Mouse (Mus musculus) brain, embryonic 14.5 days (tissue): ENCODE results near the gene Myh11. TPM values are rescaled to one million over a fixed set of nuclear protein-coding genes. Genes with fewer than 3 reads are reported as not detected.

Experiments
- DNase-seq: peaks from one replicate; pipeline ENCODE4 v3.0.0-alpha.2; 2011; ENCODE audit warnings: low read depth
- CTCF ChIP-seq: fragments of 200-500 bp; IDR thresholded peaks from 2 replicates; pipeline ENCODE4 v1.5.1; 2012; ENCODE audit warnings: inconsistent platforms, mild to moderate bottlenecking, moderate library complexity, borderline replicate concordance; ENCODE audit not compliant: insufficient read depth, insufficient read length; ENCODE audit errors: extremely low read depth
- POLR2A ChIP-seq: fragments of 200-500 bp; IDR thresholded peaks from 2 replicates; pipeline ENCODE4 v1.6.1; 2012; ENCODE audit warnings: mild to moderate bottlenecking, inconsistent platforms, borderline replicate concordance; ENCODE audit not compliant: poor library complexity, insufficient read depth, insufficient read length, severe bottlenecking; ENCODE audit errors: extremely low read depth
- polyA plus RNA-seq: library from polyadenylated mRNA; depleted of rRNA; stranded (reverse); fragments of >200 nt; gene quantifications from 2 replicates; pipeline ENCODE4 v1.2.3, GENCODE M21; 2012; rRNA removed

Gene Myh11
- 0.25 and 0.74 TPM in 2 replicates for polyA plus RNA-seq

DNA sequence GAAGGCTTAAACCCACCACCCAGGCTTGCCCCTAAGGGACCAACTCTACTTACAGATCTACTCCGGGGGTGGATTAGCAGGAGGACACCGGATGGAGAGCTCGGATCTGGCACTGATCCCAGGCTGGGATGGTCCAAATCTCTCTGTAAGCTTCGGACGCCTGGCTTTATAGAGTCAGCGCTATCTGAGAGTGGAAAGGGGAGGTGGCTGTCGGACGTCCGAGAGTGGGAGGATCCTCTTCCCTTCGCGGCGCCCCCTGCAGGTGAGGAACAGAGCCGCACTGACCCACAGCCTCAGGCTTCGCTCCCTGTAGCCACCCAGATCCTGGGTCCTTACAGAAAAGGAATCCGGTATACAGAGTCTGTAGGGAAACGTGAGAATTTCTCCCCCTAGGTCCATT, at the start of gene Myh11:
Myh11 (minus strand) TSS at position 150 of the 400 bp plus-strand sequence.
- TF ChIP-seq CTCF (peak; percentile 61), POLR2A (no peak)
- DNase-seq = peak; percentile 52

DNA sequence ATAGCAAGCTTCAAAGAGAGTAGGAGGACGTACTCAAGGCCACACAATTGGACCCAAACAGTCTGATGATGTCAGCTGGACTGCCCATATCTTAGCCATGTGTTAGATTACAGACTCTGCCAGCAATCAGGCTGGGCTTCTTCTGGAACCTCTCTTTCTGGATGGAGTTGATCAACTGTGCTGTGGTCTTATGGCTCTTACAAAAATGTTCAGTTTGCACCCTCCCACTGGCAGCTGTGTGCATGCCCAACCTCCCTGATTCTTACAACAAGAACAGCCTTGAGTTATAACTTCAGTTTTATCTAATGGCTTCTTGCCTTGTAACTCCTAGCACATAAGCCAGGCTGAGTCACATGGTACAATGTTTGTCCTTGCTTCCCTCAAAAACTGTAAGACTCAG, 37.0 kb upstream of the Myh11 start:
- no peak for TF ChIP-seq POLR2A
- TF ChIP-seq CTCF = no peak
- no peak for DNase-seq

DNA sequence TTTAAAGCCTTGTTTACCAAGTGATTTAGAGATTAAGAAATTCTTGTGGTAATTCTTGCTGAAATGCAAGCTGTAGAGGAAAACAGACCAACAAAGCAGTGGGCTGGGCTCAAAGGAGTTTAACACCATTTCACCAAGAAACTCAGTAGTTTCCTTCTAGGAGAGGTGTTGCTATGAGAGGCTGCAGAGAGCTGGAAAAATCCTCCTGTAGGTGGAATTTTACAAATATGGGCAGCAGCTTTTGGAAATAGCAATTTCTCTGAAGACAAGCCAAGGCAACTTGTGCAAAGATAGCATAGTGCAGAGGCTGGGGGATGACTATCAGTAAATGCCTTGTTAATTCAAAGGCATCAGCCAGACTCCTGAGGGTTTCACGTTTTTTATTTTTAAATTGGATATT, 29.3 kb upstream of the Myh11 start:
- DNase-seq = no peak
- no peak for TF ChIP-seq CTCF
- no peak for TF ChIP-seq POLR2A

DNA sequence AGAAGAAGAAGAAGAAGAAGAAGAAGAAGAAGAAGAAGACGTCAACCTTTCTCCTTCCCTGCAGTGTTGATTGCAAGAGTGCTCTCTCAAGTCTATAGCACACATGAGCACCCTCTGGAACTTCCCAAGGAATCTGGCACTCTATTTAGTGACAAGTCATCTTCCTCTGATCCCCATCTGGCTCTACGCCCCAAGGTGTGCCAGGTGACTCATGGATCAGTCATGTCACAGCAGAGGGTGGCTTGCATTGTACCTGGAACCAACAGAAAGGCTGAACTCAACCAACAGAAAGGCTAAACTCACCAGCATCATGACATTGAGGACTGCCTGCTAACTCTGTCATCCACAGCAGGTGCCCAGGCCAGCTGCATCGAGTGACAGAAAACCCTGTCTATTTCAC, 28.5 kb upstream of the Myh11 start:
- DNase-seq = no peak
- TF ChIP-seq CTCF (no peak), POLR2A (no peak)

DNA sequence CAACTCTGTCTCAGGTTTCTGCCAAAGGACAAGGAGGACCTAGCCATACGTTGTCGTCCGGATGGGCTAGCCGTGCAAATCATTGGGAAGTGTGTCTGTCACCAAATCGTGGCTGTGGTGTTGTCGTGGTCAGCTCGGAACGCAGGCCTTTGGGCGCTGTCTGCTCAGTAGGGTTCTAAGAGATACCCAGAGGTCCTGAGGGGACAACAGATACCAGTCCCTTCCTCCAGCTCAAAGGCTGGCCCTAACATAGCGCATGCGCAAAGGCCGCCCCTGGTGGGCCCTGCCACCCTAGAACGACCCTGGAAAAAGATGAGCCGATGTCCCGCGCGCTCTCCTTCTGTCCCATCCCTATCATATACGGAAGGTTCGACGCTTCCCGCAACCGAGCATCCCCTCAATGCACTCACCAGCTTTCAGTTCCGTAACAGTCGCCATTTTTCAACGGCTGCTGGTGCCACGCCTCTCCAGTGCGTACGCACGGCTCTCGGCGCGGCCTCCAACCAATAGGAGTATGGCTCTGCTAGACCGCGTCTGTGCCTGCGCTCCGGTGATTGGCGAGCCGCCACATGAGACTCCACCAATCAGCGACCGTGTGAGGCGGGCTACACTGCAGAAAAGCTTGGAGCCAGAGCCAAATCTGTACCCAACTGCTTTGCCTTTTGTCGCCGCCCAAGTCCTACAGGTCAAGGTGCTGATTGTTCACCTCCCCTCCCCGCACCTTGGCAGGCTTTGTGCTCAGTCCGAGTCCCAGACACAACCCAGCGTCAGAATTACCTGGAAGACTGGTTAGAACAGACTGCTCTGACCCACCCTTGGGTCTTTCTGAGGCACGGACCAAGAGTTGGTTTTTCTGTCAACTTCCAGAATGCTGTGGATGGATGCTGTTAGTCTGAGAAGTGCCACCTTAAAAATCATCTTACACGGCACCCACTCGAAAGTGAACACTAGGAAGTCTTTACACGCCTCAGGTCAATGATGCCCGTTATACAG, 26.0 kb upstream of the Myh11 start, which contains the start of gene Fopnl:
Fopnl (minus strand) TSS at position 522 of the 993 bp plus-strand sequence.
- TF ChIP-seq POLR2A (peak; percentile 69; the same call in 1 of the 2 replicates), CTCF (no peak)
- DNase-seq = peak; percentile 99

DNA sequence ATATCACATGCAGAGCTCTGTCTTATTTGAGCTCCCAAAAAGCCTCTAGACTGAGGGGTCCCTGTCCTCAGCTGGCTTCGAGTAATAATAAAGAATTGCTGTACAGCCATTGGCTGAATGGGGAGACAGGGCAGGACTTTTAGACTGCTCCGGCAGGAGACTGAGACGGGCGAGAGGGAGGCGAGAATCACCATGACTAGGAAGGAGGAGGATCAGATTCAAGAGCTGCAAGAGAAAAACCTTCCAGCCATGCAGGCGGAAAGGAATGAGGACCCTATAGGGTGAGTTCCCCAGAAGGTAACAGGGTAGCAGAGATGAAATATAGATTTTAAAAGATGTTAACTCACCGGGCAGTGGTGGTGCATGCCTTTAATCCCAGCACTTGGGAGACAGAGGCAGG, 21.7 kb upstream of the Myh11 start:
- TF ChIP-seq CTCF = no peak
- TF ChIP-seq POLR2A = no peak
- DNase-seq = no peak

DNA sequence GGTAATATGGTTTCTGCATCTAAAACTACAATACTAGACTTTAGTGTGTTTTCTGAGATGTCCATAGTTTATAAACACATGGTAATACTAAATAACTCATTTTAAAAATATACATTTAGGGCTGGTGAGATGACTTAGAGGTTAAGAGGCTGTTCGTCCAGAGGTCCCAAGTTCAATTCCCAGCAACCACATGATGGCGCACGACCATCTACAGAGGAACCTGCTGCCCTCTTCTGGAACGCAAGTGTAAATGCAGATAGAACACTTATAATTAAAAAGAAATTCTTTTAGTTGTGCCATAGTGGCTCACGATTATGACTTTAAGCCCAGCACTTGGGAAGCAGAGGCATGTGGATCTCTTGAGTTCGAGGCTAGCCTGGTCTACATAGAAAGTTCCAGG, 20.2 kb upstream of the Myh11 start:
- TF ChIP-seq CTCF (peak; percentile 59; the same call in 1 of the 2 replicates), POLR2A (no peak)
- peak; percentile 71 for DNase-seq

DNA sequence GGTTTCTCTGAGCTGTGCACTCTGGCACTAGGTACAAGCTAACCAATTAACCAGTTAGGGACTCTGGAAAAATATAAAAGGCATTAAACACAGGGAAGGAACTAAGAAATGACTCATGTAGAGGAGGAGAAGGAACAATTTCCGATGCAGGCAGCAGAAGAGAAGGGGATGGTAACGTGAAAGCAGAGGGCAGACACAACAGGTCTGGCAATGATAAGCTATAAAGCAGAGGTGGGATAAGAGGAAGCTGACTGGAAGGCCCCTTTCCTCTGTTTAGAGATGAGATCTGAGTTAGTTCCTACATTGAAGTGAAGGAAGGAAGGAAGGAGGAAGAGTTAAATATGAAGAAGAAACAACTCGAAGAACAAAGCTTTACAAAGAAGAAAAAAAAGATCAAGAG, 18.7 kb upstream of the Myh11 start:
- no peak for TF ChIP-seq POLR2A
- TF ChIP-seq CTCF = no peak
- DNase-seq = no peak

DNA sequence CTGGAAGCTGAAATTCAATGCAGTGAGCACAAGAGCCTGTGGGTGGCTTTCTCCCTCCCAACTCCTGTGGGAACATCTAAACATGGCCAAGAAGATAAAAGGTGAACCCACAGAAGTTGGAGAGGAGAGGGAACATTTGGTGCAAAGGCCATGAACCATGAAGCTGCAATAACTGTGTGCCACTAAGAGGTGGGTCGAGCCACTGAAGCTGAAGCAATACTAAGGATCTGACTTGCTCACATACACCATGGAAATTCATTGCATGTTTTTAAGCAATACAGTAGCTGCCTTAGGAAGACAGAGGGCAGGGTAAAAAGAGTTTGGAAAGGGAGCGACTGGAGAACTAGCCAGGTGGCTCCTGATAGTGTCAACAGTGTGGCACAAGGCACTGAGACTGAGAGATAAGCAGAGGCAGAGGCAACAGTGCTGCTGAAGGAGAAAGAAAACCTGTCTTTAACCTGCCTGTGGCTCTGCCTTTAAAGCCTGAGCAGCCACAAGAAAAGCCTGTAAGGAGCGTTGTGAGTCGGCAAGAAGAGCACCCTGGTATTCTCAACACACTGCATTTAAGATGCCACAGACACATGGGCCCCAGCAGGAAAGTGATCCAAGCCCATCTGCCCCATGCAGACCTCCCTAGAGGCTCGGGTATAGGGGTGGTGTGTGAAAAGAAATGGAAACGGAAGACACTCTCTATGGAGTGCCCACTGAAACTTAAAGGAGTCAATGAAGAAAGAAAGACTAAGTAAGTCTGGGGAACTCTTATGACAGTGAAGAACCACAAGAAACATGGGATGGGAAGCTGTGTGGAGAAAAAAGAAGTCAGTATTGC, 17.3 kb upstream of the Myh11 start:
- no peak for DNase-seq
- no peak for TF ChIP-seq CTCF
- TF ChIP-seq POLR2A = no peak

DNA sequence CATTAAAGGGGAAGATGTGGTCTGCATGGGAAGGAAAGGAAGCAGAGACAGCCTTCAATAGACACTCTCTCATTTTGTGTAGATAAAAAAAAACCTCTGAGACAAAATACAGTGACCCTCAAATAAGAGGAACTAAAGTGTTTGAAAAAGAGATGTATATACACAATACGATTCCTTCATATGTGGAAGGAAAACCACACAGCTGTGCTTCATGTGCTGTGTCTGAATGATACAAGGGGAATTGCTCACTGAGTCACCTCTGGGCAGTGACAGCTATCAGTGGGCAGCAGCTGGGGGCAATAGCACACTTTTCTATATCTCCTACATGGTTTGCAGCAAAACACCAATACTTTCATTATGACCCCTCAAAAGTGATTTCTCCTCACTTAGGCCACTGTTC, 16.2 kb upstream of the Myh11 start:
- DNase-seq = no peak
- TF ChIP-seq CTCF (no peak), POLR2A (no peak)

DNA sequence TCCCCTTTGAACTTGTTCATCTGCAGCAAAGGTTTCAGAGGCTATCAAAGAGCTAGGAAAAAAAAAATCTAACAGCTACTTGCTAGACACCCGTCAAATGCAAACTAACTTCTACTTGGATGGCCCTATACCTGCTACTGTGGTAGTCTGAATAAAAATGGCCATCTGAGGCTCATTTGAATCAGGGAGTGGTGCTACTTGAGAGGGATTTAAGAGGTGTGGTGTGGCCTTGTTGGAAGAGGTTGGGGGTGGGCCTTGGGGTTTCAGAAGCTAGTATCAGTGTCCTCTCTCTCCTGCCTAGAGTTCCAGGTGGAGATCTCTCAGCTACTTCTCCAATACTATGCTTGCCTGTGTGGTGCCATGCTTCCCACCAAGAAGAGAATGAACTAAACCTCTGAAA, 15.3 kb upstream of the Myh11 start:
- TF ChIP-seq CTCF (no peak), POLR2A (no peak)
- no peak for DNase-seq

DNA sequence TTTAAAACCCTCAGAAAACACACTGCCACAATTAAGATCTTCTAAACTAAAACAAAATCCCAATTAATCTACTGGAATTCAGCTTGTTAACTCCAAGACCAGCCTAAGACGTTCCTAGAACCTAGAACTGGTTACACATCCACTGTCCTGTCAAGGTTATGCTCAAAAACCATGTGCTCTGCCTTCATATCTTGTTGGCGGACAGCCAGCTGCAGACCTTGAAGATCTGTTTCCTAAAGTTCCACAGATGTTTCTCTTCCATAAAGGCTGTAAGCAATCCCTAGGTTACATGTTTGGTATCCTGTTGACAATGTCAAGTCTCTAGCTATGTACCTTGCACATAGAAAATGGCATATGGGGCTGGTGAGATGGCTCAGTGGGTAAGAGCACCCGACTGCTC, 13.6 kb upstream of the Myh11 start:
- DNase-seq = no peak
- TF ChIP-seq CTCF (no peak), POLR2A (no peak)
